Mouse (Mus musculus) hindbrain, embryonic 11.5 days (tissue): ENCODE measurements around the gene Acpp. TPM values are rescaled to one million over a fixed set of nuclear protein-coding genes. Genes with fewer than 3 reads are reported as not detected.
A peak's percentile ranks its signal among the peaks of the same experiment; 100 is the strongest.

ENCODE experiments used
- ATAC-seq: fragments of 200-750 bp; cut with Nextera tagmentation; 2 replicates; pipeline ENCODE4 v1.8.0; 2017; ENCODE audit warnings: mild to moderate bottlenecking, moderate TSS enrichment, moderate library complexity; ENCODE audit not compliant: low FRiP score
- DNase-seq: peaks from one replicate; pipeline ENCODE4 v3.0.0-alpha.2; 2015; ENCODE audit warnings: low spot score
- H3K27ac ChIP-seq: fragments of 300-500 bp; sonication (generic); 2 replicates; pipeline ENCODE4 v1.5.1; 2014; ENCODE audit warnings: mild to moderate bottlenecking, low read depth, low read length
- H3K27me3 ChIP-seq: fragments of 300-500 bp; sonication (generic); 2 replicates; pipeline ENCODE4 v1.6.1; 2014; ENCODE audit warnings: mild to moderate bottlenecking, low read length, moderate library complexity, mixed read lengths; ENCODE audit not compliant: control insufficient read depth, insufficient read depth
- H3K36me3 ChIP-seq: fragments of 300-500 bp; sonication (generic); 2 replicates; pipeline ENCODE4 v1.6.1; 2014; ENCODE audit warnings: mild to moderate bottlenecking, low read length, moderate library complexity, mixed read lengths; ENCODE audit not compliant: control insufficient read depth, insufficient read depth
- H3K4me1 ChIP-seq: fragments of 300-500 bp; sonication (generic); replicated peaks from 2 replicates; pipeline ENCODE4 v1.6.1; 2014; ENCODE audit warnings: low read length, mixed read lengths; ENCODE audit not compliant: control insufficient read depth, insufficient read depth
- H3K4me2 ChIP-seq: fragments of 300-500 bp; sonication (generic); replicated peaks from 2 replicates; pipeline ENCODE4 v1.6.1; 2014; ENCODE audit warnings: mild to moderate bottlenecking, low read depth, low read length
- H3K4me3 ChIP-seq: fragments of 300-500 bp; sonication (generic); 2 replicates; pipeline ENCODE4 v1.5.1; 2014; ENCODE audit warnings: low read depth, low read length
- H3K9ac ChIP-seq: fragments of 300-500 bp; sonication (generic); 2 replicates; pipeline ENCODE4 v1.6.1; 2014; ENCODE audit warnings: low read depth, low read length
- H3K9me3 ChIP-seq: fragments of 300-500 bp; sonication (generic); 2 replicates; pipeline ENCODE4 v1.6.1; 2016; ENCODE audit warnings: low read length; ENCODE audit not compliant: control insufficient read depth
- WGBS: fragments of 180-500 bp; shearing (Covaris S2); extraction: QIAGEN DNeasy Blood & Tissue Kit; methylation state at CpG from one replicate; pipeline ENCODE4 v1.1.7; 2014; 5-methylcytosine and 5-hydroxymethylcytosine counted together
- polyA plus RNA-seq: library from polyadenylated mRNA; unstranded; fragments of >200 nt; fragmentation: Nextera tagmentation; extraction: Ambion mirVana; gene quantifications from 2 replicates; pipeline ENCODE4 v1.2.1, GENCODE M21; 2014

Acpp gene
- polyA plus RNA-seq, 1 experiment from 2014 or later = 0.37 TPM

DNA sequence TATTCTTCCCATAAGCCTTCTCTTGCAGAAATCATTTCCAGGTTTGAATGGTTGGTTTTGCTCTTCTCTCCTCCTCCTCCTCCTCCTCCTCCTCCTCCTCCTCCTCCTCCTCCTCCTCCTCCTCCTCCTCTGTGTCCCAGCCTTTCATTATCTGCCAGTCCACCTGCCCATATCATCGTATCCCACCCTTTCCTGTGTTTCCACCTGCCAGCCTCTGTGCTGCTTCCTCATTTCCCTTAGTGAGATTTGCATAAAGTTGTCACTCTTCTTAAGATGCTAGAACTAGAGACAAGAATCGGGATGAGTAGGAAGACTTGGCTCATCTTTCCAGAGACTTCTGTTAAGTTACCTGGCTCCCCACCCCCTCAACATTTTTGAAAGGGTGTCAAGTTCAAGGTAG, 73.0 kb downstream of the Acpp start:
- whole genome bisulfite sequencing = 75% methylated on average over 1 of the region's 2 CpGs
- DNase-seq = no peak
- Histone ChIP-seq H3K4me3 (no peak overlapping the region), H3K27ac (no peak overlapping the region), H3K36me3 (no peaks in the 10 kb centered on the region), H3K9ac (no peak overlapping the region), H3K4me2 (no peak overlapping the region), H3K27me3 (no peaks in the 10 kb centered on the region), H3K4me1 (0 out of 2 replicates have a peak, but pooled peaks cover 3% of the 10 kb centered on the region), H3K9me3 (no peaks in the 10 kb centered on the region)
- no peak for ATAC-seq

DNA sequence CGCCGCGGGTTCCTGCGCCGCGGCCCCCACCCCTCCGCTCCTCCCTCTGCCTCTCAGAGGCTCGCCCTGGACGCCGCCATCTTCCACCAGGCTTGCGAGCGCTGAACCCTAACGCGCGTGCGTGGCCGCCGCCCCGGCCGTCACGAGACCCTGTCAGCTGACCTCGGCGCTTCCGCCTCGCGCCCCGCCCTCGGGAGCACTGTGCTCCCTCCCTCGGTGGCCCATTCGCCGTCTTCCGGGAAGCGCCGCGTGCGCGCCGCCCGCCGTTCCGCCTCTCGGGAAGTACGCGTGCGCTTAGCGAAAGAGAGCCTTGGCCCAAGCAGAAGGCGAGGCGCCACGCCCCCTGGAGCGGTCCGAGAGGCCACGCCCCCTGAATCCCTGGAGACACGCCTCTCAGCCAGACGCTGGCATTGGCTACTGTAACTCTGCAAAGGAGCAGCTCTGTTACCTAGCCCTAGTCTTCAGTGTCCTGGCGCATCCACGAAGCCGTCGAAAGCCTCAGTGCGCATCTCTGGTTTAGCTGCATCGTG, 74.7 kb downstream of the Acpp start, which contains the start of gene Dnajc13:
Gene Dnajc13, minus strand, starts transcription at position 108 of the 530 bp plus-strand sequence.
- under 1% methylated on average over 58 of the region's 60 CpGs for WGBS
- H3K9ac ChIP-seq = peak within 1 kb of the TSS; percentile 89
- peak; percentile 97 for DNase-seq
- ATAC-seq = peak; percentile 97
- peak within 1 kb of the TSS; percentile 75 for H3K27ac ChIP-seq
- 0 out of 2 replicates have a peak, but pooled peaks cover 3% of the 10 kb centered on the region for H3K4me1 ChIP-seq
- no peaks in the 10 kb centered on the region for H3K9me3 ChIP-seq
- peak within 1 kb of the TSS; percentile 59 for H3K4me2 ChIP-seq
- H3K4me3 ChIP-seq = peak within 1 kb of the TSS; percentile 98
- no peaks in the 10 kb centered on the region for H3K36me3 ChIP-seq
- no peaks in the 10 kb centered on the region for H3K27me3 ChIP-seq

DNA sequence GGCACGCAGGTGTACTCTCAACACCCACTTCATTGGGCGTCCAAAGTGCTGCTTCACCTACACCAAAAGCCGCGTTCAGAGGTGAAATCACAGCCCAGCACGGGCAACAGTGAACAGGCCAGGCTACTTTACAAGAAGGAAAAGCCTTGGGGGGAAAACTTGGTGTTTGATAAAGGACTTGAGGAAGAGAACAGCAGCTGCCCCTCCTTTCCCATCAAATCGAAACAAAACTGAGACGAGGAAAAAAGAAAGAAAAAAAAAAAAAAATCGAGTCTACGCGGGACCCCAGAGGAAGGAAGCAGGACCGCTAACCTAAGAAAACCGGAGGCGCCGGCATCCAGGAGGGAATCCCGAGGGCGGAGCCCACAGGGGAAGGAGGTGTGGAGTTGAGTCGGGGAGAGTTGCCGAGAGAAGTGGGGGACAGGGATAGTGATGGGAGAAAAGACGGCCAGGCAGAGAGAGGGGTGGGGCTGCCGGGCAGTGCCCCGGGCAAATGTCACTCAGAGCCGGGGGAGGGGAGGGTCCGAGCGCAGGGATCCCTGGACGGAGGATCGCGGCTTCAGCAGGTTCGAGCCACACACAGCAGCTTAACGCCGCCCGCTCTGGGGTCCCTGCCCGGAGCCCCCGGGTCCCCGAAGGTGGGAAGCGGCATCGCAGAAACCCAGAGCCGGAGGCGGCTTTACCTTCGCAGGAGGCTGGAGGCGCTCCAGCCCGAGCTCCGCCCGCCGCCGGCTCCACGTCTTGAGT, 75.4 kb downstream of the Acpp start:
- Histone ChIP-seq H3K9ac (peak overlapping the region; percentile 89), H3K4me2 (peak overlapping the region; percentile 59), H3K9me3 (no peaks in the 10 kb centered on the region), H3K27ac (peak overlapping the region; percentile 75), H3K4me1 (0 out of 2 replicates have a peak, but pooled peaks cover 3% of the 10 kb centered on the region), H3K27me3 (no peaks in the 10 kb centered on the region), H3K4me3 (peak overlapping the region; percentile 98), H3K36me3 (no peaks in the 10 kb centered on the region)
- WGBS = under 1% methylated on average over 37 of the region's 46 CpGs
- DNase-seq (peak; percentile 67), ATAC-seq (peak; percentile 78)

DNA sequence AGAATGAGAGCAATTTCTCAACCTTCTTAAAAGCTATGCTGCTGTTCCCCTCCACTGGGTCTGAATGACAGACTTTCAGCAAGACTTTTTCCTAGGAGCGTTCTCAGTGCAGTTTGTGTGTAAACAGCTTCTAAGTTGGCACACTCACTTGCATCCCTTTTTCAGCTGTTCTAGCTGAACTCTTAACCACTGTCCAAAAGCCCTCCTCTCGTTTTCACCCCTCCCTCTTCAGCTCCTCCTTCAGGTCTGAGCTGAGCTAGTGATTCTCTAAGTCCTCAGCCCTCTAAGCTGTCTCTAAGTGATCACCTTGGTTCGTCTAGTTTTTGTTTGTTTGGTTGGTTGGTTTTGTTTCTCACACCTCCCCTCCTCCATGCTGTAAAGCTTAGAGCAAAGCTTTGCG, 77.2 kb downstream of the Acpp start:
- Histone ChIP-seq H3K4me2 (no peak overlapping the region), H3K9ac (no peak overlapping the region), H3K4me1 (0 out of 2 replicates have a peak, but pooled peaks cover 3% of the 10 kb centered on the region), H3K36me3 (no peaks in the 10 kb centered on the region), H3K9me3 (no peaks in the 10 kb centered on the region), H3K27me3 (no peaks in the 10 kb centered on the region), H3K27ac (no peak overlapping the region), H3K4me3 (no peak overlapping the region)
- ATAC-seq (no peak), DNase-seq (no peak)
- WGBS = 71% methylated on average over 4 of the region's 4 CpGs

DNA sequence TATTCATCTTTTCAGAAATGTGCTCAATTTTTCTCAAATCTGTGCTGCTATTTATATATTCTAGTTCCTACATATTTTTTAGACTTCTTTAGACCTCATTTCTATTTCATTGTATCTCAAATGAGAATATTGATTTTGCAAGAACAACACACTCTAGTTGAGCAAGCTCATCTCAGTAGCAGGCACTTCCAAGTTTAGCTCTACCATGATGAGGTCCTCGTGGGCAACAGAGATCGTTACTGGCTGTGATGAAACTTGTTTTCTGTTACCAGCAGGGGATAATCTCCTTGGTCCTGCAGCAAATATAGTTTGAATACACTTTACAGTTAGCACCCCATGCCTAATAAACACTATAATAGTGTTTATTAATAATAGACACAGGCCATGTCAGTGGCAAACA, 81.5 kb downstream of the Acpp start:
- Histone ChIP-seq H3K27ac (no peak overlapping the region), H3K9me3 (no peaks in the 10 kb centered on the region), H3K27me3 (no peaks in the 10 kb centered on the region), H3K4me3 (no peak overlapping the region), H3K36me3 (no peaks in the 10 kb centered on the region), H3K4me2 (no peak overlapping the region), H3K4me1 (no peaks in the 10 kb centered on the region), H3K9ac (no peak overlapping the region)
- WGBS = 76% methylated on average over 2 of the region's 2 CpGs
- ATAC-seq (no peak), DNase-seq (no peak)

DNA sequence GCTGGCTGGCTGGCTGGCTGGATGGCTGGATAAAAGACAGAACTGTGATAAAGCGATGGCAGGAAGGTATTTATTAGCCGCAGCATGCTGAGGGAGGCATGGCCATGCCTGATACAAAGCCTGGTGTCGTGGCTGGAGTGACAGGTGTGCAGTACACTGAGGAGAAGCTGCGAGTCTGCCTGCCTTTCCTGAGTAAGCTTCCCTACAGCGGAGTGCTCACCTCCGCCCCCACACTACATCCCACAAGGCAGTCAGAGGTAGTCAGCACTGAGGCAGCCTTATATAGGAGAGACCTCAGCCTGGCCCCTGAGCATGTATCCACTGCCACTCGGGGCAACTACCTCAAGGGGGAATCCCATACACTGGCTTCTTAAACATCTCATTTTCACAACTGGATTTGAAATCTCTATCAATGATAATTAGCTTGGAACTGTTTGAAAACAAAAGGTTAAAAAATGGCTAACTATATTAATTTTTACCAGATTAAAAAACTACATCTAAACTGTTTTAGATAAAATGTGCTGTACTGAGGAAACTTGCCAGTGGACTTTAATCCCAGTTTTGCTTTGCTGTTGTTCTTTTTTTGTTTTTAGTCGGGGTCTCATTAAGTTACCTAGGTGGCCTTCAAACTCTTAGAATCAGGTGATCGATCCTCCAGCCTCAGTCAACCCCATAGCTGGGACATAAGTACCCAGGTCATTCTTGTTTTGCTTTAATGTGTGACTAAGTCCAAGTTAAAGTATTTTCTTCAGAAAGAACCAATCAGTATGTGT, 83.0 kb downstream of the Acpp start:
- Histone ChIP-seq H3K9me3 (no peaks in the 10 kb centered on the region), H3K4me1 (no peaks in the 10 kb centered on the region), H3K4me2 (no peak overlapping the region), H3K9ac (no peak overlapping the region), H3K36me3 (no peaks in the 10 kb centered on the region), H3K27ac (no peak overlapping the region), H3K4me3 (no peak overlapping the region), H3K27me3 (no peaks in the 10 kb centered on the region)
- DNase-seq = no peak
- WGBS = 77% methylated on average over 9 of the region's 9 CpGs
- no peak for ATAC-seq

DNA sequence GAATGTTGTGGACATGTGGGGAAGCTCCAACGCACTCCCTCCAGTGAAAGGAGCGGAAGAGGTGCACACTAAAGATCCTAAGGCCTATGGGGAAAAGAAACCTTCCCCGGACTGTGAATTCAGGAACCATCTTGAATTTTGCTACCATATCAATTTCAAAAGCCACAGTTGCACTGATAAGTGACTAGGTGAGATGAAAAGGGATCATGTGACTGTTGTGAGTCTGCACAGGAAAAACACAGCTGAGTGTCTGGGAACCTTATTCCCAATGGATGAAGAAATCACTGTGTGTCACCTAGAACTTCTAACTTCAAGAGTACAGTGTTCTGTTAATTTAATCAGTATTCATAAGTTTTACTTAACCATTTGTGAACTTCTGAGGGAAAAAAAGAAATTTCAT, 84.9 kb downstream of the Acpp start:
- no peak for ATAC-seq
- Histone ChIP-seq H3K4me1 (no peaks in the 10 kb centered on the region), H3K9ac (no peak overlapping the region), H3K4me2 (no peak overlapping the region), H3K27me3 (no peaks in the 10 kb centered on the region), H3K4me3 (no peak overlapping the region), H3K27ac (no peak overlapping the region), H3K9me3 (no peaks in the 10 kb centered on the region), H3K36me3 (no peaks in the 10 kb centered on the region)
- WGBS = 93% methylated on average over 3 of the region's 3 CpGs
- no peak for DNase-seq

DNA sequence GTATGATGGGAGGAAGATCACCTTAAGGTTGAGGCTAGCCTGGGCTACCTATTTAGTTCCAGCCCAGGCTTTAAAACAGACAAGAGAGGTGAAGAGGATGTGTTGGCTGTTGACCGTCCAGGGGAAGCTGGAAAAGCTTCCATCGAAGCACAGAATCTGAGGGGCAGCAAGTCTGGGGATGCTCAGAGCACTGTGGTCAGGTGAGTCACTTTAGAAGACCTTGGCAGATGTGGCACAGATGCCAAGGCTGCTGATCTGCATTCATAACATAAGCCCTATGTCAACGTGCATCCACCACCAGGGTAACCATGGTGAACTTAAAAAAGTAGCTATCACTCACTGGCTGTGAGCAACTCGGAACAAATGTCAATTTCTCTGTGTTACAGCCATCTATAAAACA, 85.9 kb downstream of the Acpp start:
- no peaks in the 10 kb centered on the region for H3K4me1 ChIP-seq
- ATAC-seq = no peak
- no peak for DNase-seq
- H3K27me3 ChIP-seq = no peaks in the 10 kb centered on the region
- no peak overlapping the region for H3K9ac ChIP-seq
- no peaks in the 10 kb centered on the region for H3K36me3 ChIP-seq
- WGBS = 85% methylated on average over 4 of the region's 4 CpGs
- H3K4me2 ChIP-seq = no peak overlapping the region
- no peaks in the 10 kb centered on the region for H3K9me3 ChIP-seq
- no peak overlapping the region for H3K27ac ChIP-seq
- no peak overlapping the region for H3K4me3 ChIP-seq
